Mouse (Mus musculus): ENCODE data around the gene Kcnq1. TPM values are rescaled to one million over a fixed set of nuclear protein-coding genes. Genes with fewer than 3 reads are reported as not detected.

Kcnq1 gene
- polyA plus RNA-seq, 1 experiment from 2014 or later = 0.63 TPM

GRCm38 (mm10) chr7:143343781-143344306, 237.7 kb downstream of the Kcnq1 start:
- H3K27ac ChIP-seq (ENCODE audit: low read depth) = no peak overlapping the region
- H3K4me1 ChIP-seq (ENCODE audit: insufficient read depth) = no peaks in the 10 kb centered on the region
- DNase-seq (no peak), ATAC-seq (no peak)
- no peak overlapping the region for H3K4me2 ChIP-seq (ENCODE audit: low read depth, low read length)
- H3K9ac ChIP-seq (replicated peaks) = no peak overlapping the region
- H3K27me3 ChIP-seq (ENCODE audit: insufficient read depth, low read length) = no peaks in the 10 kb centered on the region
- no peaks in the 10 kb centered on the region for H3K36me3 ChIP-seq (replicated peaks; ENCODE audit: insufficient read depth, low read length)
- TF ChIP-seq EP300 (IDR thresholded peaks at IDR 0.05; ENCODE audit: low read depth) (no peak), CTCF (IDR thresholded peaks at IDR 0.05; ENCODE audit: low read depth) (no peak)
- H3K9me3 ChIP-seq (ENCODE audit: low read length) = no peaks in the 10 kb centered on the region
- 69% methylated on average over 12 of the region's 12 CpGs for WGBS (ENCODE audit: insufficient replicate concordance)
- H3K4me3 ChIP-seq (ENCODE audit: low read depth, low read length) = no peak overlapping the region

GRCm38 (mm10) chr7:143349287-143349686, 243.1 kb downstream of the Kcnq1 start:
- 69% methylated on average over 7 of the region's 7 CpGs for WGBS (ENCODE audit: insufficient replicate concordance)
- TF ChIP-seq CTCF (IDR thresholded peaks at IDR 0.05; ENCODE audit: low read depth) (no peak), EP300 (IDR thresholded peaks at IDR 0.05; ENCODE audit: low read depth) (no peak)
- ATAC-seq (no peak), DNase-seq (no peak)
- H3K9me3 ChIP-seq (ENCODE audit: low read length) = no peaks in the 10 kb centered on the region
- no peak overlapping the region for H3K4me3 ChIP-seq (ENCODE audit: low read depth, low read length)
- no peaks in the 10 kb centered on the region for H3K36me3 ChIP-seq (replicated peaks; ENCODE audit: insufficient read depth, low read length)
- H3K27ac ChIP-seq (ENCODE audit: low read depth) = no peak overlapping the region
- no peaks in the 10 kb centered on the region for H3K27me3 ChIP-seq (ENCODE audit: insufficient read depth, low read length)
- H3K4me2 ChIP-seq (ENCODE audit: low read depth, low read length) = no peak overlapping the region
- H3K4me1 ChIP-seq (ENCODE audit: insufficient read depth) = no peaks in the 10 kb centered on the region
- H3K9ac ChIP-seq (replicated peaks) = no peak overlapping the region

GRCm38 (mm10) chr7:143349848-143350247, 243.7 kb downstream of the Kcnq1 start:
- Histone ChIP-seq H3K4me2 (ENCODE audit: low read depth, low read length) (no peak overlapping the region), H3K27ac (ENCODE audit: low read depth) (no peak overlapping the region), H3K9me3 (ENCODE audit: low read length) (no peaks in the 10 kb centered on the region), H3K9ac (replicated peaks) (no peak overlapping the region), H3K4me3 (ENCODE audit: low read depth, low read length) (no peak overlapping the region), H3K4me1 (ENCODE audit: insufficient read depth) (no peaks in the 10 kb centered on the region), H3K36me3 (replicated peaks; ENCODE audit: insufficient read depth, low read length) (no peaks in the 10 kb centered on the region), H3K27me3 (ENCODE audit: insufficient read depth, low read length) (no peaks in the 10 kb centered on the region)
- WGBS (ENCODE audit: insufficient replicate concordance) = 53% methylated on average over 1 of the region's 1 CpGs
- no peak for TF ChIP-seq CTCF (IDR thresholded peaks at IDR 0.05; ENCODE audit: low read depth)
- ATAC-seq = no peak
- no peak for DNase-seq

GRCm38 (mm10) chr7:143355831-143356230, 249.7 kb downstream of the Kcnq1 start:
- no peaks in the 10 kb centered on the region for H3K9me3 ChIP-seq (ENCODE audit: low read length)
- peaks cover 7% of the 10 kb centered on the region for H3K4me1 ChIP-seq (ENCODE audit: insufficient read depth)
- no peak overlapping the region for H3K27ac ChIP-seq (ENCODE audit: low read depth)
- WGBS (ENCODE audit: insufficient replicate concordance) = 70% methylated on average over 5 of the region's 5 CpGs
- H3K4me3 ChIP-seq (ENCODE audit: low read depth, low read length) = no peak overlapping the region
- H3K9ac ChIP-seq (replicated peaks) = no peak overlapping the region
- no peak overlapping the region for H3K4me2 ChIP-seq (ENCODE audit: low read depth, low read length)
- no peaks in the 10 kb centered on the region for H3K27me3 ChIP-seq (ENCODE audit: insufficient read depth, low read length)
- ATAC-seq (no peak), DNase-seq (no peak)
- H3K36me3 ChIP-seq (replicated peaks; ENCODE audit: insufficient read depth, low read length) = no peaks in the 10 kb centered on the region
- no peak for TF ChIP-seq CTCF (IDR thresholded peaks at IDR 0.05; ENCODE audit: low read depth)
- TF ChIP-seq EP300 (IDR thresholded peaks at IDR 0.05; ENCODE audit: low read depth) = no peak

- Histone ChIP-seq H3K4me1 (ENCODE audit: insufficient read depth) (peaks cover 8% of the 10 kb centered on the region), H3K4me3 (ENCODE audit: low read depth, low read length) (no peak overlapping the region), H3K36me3 (replicated peaks; ENCODE audit: insufficient read depth, low read length) (no peaks in the 10 kb centered on the region), H3K9ac (replicated peaks) (no peak overlapping the region), H3K27ac (ENCODE audit: low read depth) (no peak overlapping the region), H3K27me3 (ENCODE audit: insufficient read depth, low read length) (no peaks in the 10 kb centered on the region), H3K9me3 (ENCODE audit: low read length) (no peaks in the 10 kb centered on the region), H3K4me2 (ENCODE audit: low read depth, low read length) (no peak overlapping the region)
- WGBS (ENCODE audit: insufficient replicate concordance) = 24% methylated on average over 1 of the region's 1 CpGs
- TF ChIP-seq CTCF (IDR thresholded peaks at IDR 0.05; ENCODE audit: low read depth) = no peak
- no peak for TF ChIP-seq EP300 (IDR thresholded peaks at IDR 0.05; ENCODE audit: low read depth)
- ATAC-seq = no peak
- no peak for DNase-seq
These were observed 250.9 kb downstream of the Kcnq1 start for GRCm38 (mm10) chr7:143357109-143357508.

- DNase-seq (no peak), ATAC-seq (no peak)
- no peak for TF ChIP-seq EP300 (IDR thresholded peaks at IDR 0.05; ENCODE audit: low read depth)
- no peak for TF ChIP-seq CTCF (IDR thresholded peaks at IDR 0.05; ENCODE audit: low read depth)
- peaks cover 8% of the 10 kb centered on the region for H3K4me1 ChIP-seq (ENCODE audit: insufficient read depth)
- H3K27ac ChIP-seq (ENCODE audit: low read depth) = no peak overlapping the region
- H3K9ac ChIP-seq (replicated peaks) = no peak overlapping the region
- H3K27me3 ChIP-seq (ENCODE audit: insufficient read depth, low read length) = no peaks in the 10 kb centered on the region
- no peaks in the 10 kb centered on the region for H3K9me3 ChIP-seq (ENCODE audit: low read length)
- H3K4me2 ChIP-seq (ENCODE audit: low read depth, low read length) = no peak overlapping the region
- 65% methylated on average over 4 of the region's 4 CpGs for WGBS (ENCODE audit: insufficient replicate concordance)
- no peak overlapping the region for H3K4me3 ChIP-seq (ENCODE audit: low read depth, low read length)
- H3K36me3 ChIP-seq (replicated peaks; ENCODE audit: insufficient read depth, low read length) = no peaks in the 10 kb centered on the region
These were observed 251.7 kb downstream of the Kcnq1 start for GRCm38 (mm10) chr7:143357831-143358230.

GRCm38 (mm10) chr7:143359762-143360161, 253.6 kb downstream of the Kcnq1 start:
- Histone ChIP-seq H3K9me3 (ENCODE audit: low read length) (no peaks in the 10 kb centered on the region), H3K9ac (replicated peaks) (no peak overlapping the region), H3K4me1 (ENCODE audit: insufficient read depth) (peaks cover 8% of the 10 kb centered on the region), H3K4me2 (ENCODE audit: low read depth, low read length) (no peak overlapping the region), H3K36me3 (replicated peaks; ENCODE audit: insufficient read depth, low read length) (no peaks in the 10 kb centered on the region), H3K27me3 (ENCODE audit: insufficient read depth, low read length) (no peaks in the 10 kb centered on the region), H3K4me3 (ENCODE audit: low read depth, low read length) (no peak overlapping the region), H3K27ac (ENCODE audit: low read depth) (no peak overlapping the region)
- WGBS (ENCODE audit: insufficient replicate concordance) = 29% methylated on average over 1 of the region's 1 CpGs
- TF ChIP-seq EP300 (IDR thresholded peaks at IDR 0.05; ENCODE audit: low read depth) = no peak
- TF ChIP-seq CTCF (IDR thresholded peaks at IDR 0.05; ENCODE audit: low read depth) = no peak
- ATAC-seq (no peak), DNase-seq (no peak)
